Mouse (Mus musculus) CH12.LX (cell line): ENCODE data around the gene Cep112.

ENCODE experiments used
- CTCF ChIP-seq, 2 experiments: IDR thresholded peaks in 1 of 2; conservative IDR thresholded peaks in 1 of 2; 2 replicates each; pipeline ENCODE4 v1.5.1; 2011 to 2012; ENCODE audit warnings: low read depth in 2 of 2, low read length in 2 of 2, improper control_type of control experiment in 1 of 2, inconsistent platforms in 1 of 2, mild to moderate bottlenecking in 1 of 2, moderate library complexity in 1 of 2
- E2F4 ChIP-seq: IDR thresholded peaks from 2 replicates; pipeline ENCODE4 v1.6.1; 2011; ENCODE audit warnings: low read depth, low read length, improper control_type of control experiment; ENCODE audit not compliant: insufficient replicate concordance
- GABPA ChIP-seq: IDR thresholded peaks from 2 replicates; pipeline ENCODE4 v1.6.1; 2012; ENCODE audit warnings: low read depth, low read length, improper control_type of control experiment, inconsistent platforms; ENCODE audit not compliant: insufficient replicate concordance
- POLR2AphosphoS2 ChIP-seq: IDR thresholded peaks from 2 replicates; pipeline ENCODE4 v1.6.1; 2011; ENCODE audit warnings: low read depth, low read length, improper control_type of control experiment
- USF1 ChIP-seq: IDR thresholded peaks from 2 replicates; pipeline ENCODE4 v1.6.1; 2014; ENCODE audit warnings: low read depth, mild to moderate bottlenecking, inconsistent platforms, low read length, improper control_type of control experiment

- TF ChIP-seq E2F4 (no peak), CTCF (conservative IDR thresholded peaks at IDR 0.05 in 1 of 2, IDR thresholded peaks at IDR 0.05 in 1 of 2; ENCODE audit: low read depth in 2 of 2, low read length in 2 of 2) (no peak), POLR2AphosphoS2 (no peak), USF1 (no peak), GABPA (no peak)
Measured at GRCm38 (mm10) chr11:108423221-108423620, 1.8 kb upstream of the Cep112 start.
